Mouse (Mus musculus) bone marrow, adult 2 months (tissue): Measurements from ENCODE around the gene Gm49405. TPM values are rescaled to one million over a fixed set of nuclear protein-coding genes. Genes with fewer than 3 reads are reported as not detected.
A peak's percentile ranks its signal among the peaks of the same experiment; 100 is the strongest.

Source experiments
- H3K27ac ChIP-seq: fragments of 200-500 bp; 2 replicates; pipeline ENCODE4 v1.5.1; 2012; ENCODE audit warnings: low read depth, mild to moderate bottlenecking, control low read depth, inconsistent platforms, low read length; ENCODE audit not compliant: control insufficient read depth, poor library complexity, insufficient read depth
- H3K4me1 ChIP-seq: fragments of 200-500 bp; 2 replicates; pipeline ENCODE4 v1.6.1; 2011; ENCODE audit warnings: low read length; ENCODE audit not compliant: control insufficient read depth, insufficient read depth
- H3K4me3 ChIP-seq: fragments of 200-500 bp; replicated peaks from 2 replicates; pipeline ENCODE3; 2011; ENCODE audit warnings: mild to moderate bottlenecking, low read depth, low read length, control low read depth; ENCODE audit not compliant: control insufficient read depth
- CTCF ChIP-seq: fragments of 200-500 bp; IDR thresholded peaks from 2 replicates; pipeline ENCODE4 v1.5.1; 2011; ENCODE audit warnings: low read length, control low read depth; ENCODE audit not compliant: control insufficient read depth, insufficient read depth
- POLR2A ChIP-seq: fragments of 200-500 bp; IDR thresholded peaks from 2 replicates; pipeline ENCODE4 v1.6.1; 2011; ENCODE audit warnings: low read depth, mild to moderate bottlenecking, control low read depth, low read length, borderline replicate concordance; ENCODE audit not compliant: control insufficient read depth
- WGBS: fragments of 180-500 bp; shearing (Covaris S2); methylation state at CpG from one replicate; pipeline ENCODE4 v1.1.7; 2018; 5-methylcytosine and 5-hydroxymethylcytosine counted together
- polyA plus RNA-seq: library from polyadenylated mRNA; stranded (reverse); fragments of >200 nt; gene quantifications from 2 replicates; pipeline ENCODE4 v1.2.4, GENCODE M21; 2011; ENCODE audit warnings: low replicate concordance; ENCODE audit not compliant: missing spikeins, insufficient read depth, insufficient read length

The Gm49405 gene
- polyA plus RNA-seq, 1 experiment, result 2.0 TPM

- TF ChIP-seq POLR2A, result no peak
- no peak for TF ChIP-seq CTCF
- peaks cover 4% of the 10 kb centered on the region for H3K4me1 ChIP-seq
- H3K27ac ChIP-seq, result no peak overlapping the region
- H3K4me3 ChIP-seq, result no peak overlapping the region
Measured at GRCm38 (mm10) chr19:4014802-4015201, 14.4 kb downstream of the Gm49405 start.

- TF ChIP-seq CTCF (no peak), POLR2A (no peak)
- 58% methylated on average over 5 of the region's 5 CpGs for whole genome bisulfite sequencing
- Histone ChIP-seq H3K27ac (no peak overlapping the region), H3K4me1 (peaks cover 4% of the 10 kb centered on the region), H3K4me3 (no peak overlapping the region)
Measured at GRCm38 (mm10) chr19:4015635-4016034, 15.2 kb downstream of the Gm49405 start.

GRCm38 (mm10) chr19:4017921-4018587 is 17.6 kb downstream of the Gm49405 start:
- no peaks in the 10 kb centered on the region; the same call in 1 of the 2 replicates for H3K4me1 ChIP-seq
- WGBS, result 84% methylated on average over 10 of the region's 10 CpGs
- TF ChIP-seq CTCF, result no peak
- TF ChIP-seq POLR2A, result no peak

GRCm38 (mm10) chr19:4018743-4019583 is 18.5 kb downstream of the Gm49405 start:
- H3K4me3 ChIP-seq, result no peak overlapping the region
- H3K27ac ChIP-seq, result no peak overlapping the region
- TF ChIP-seq CTCF (peak; percentile 72), POLR2A (no peak)
- 18% methylated on average over 18 of the region's 18 CpGs for WGBS
- H3K4me1 ChIP-seq, result no peaks in the 10 kb centered on the region; the same call in 1 of the 2 replicates

More at GRCm38 (mm10) chr19:4017921-4018587, 17.6 kb downstream of the Gm49405 start:
- H3K27ac ChIP-seq, result no peak overlapping the region
- H3K4me3 ChIP-seq, result no peak overlapping the region

- WGBS, result 75% methylated on average over 7 of the region's 7 CpGs
- Histone ChIP-seq H3K27ac (no peak overlapping the region), H3K4me1 (no peaks in the 10 kb centered on the region; the same call in 1 of the 2 replicates), H3K4me3 (no peak overlapping the region)
- no peak for TF ChIP-seq POLR2A
- no peak for TF ChIP-seq CTCF
Measured at GRCm38 (mm10) chr19:4023185-4023584, 22.8 kb downstream of the Gm49405 start.

GRCm38 (mm10) chr19:4027576-4027975 is 27.1 kb downstream of the Gm49405 start:
- no peak overlapping the region for H3K4me3 ChIP-seq
- H3K27ac ChIP-seq, result no peak overlapping the region
- H3K4me1 ChIP-seq, result no peaks in the 10 kb centered on the region
- TF ChIP-seq POLR2A (no peak), CTCF (no peak)

- WGBS, result 79% methylated on average over 7 of the region's 7 CpGs
- H3K27ac ChIP-seq, result no peak overlapping the region
- TF ChIP-seq CTCF, result no peak
- no peak for TF ChIP-seq POLR2A
- H3K4me1 ChIP-seq, result no peaks in the 10 kb centered on the region; the same call in 1 of the 2 replicates
- H3K4me3 ChIP-seq, result no peak overlapping the region
Measured at GRCm38 (mm10) chr19:4032668-4033067, 32.2 kb downstream of the Gm49405 start.

GRCm38 (mm10) chr19:4033298-4033697 is 32.9 kb downstream of the Gm49405 start:
- H3K27ac ChIP-seq, result no peak overlapping the region
- no peak overlapping the region for H3K4me3 ChIP-seq
- H3K4me1 ChIP-seq, result no peaks in the 10 kb centered on the region; the same call in 1 of the 2 replicates
- TF ChIP-seq POLR2A (no peak), CTCF (no peak)
- 74% methylated on average over 3 of the region's 3 CpGs for WGBS

- no peak overlapping the region for H3K4me3 ChIP-seq
- TF ChIP-seq POLR2A, result no peak
- TF ChIP-seq CTCF, result no peak
- H3K27ac ChIP-seq, result no peak overlapping the region
- WGBS, result 81% methylated on average over 5 of the region's 5 CpGs
- H3K4me1 ChIP-seq, result no peaks in the 10 kb centered on the region; the same call in 1 of the 2 replicates
Measured at GRCm38 (mm10) chr19:4033742-4034141, 33.3 kb downstream of the Gm49405 start.
